Mouse (Mus musculus): ENCODE results near the gene Sec14l2. TPM values are rescaled to one million over a fixed set of nuclear protein-coding genes. Genes with fewer than 3 reads are reported as not detected.

Sec14l2 gene
- polyA plus RNA-seq, 2 experiments: 4.5 to 9.5 TPM

GRCm38 (mm10) chr11:4159808-4160708, 36.8 kb upstream of the Sec14l2 start, which contains the start of the genes Ccdc157 and Sf3a1:
Gene Ccdc157, minus strand, starts transcription at chr11:4160293.
Gene Sf3a1, plus strand, starts transcription at chr11:4160350.
- Histone ChIP-seq H3K4me1 (replicated peaks; ENCODE audit: control insufficient read depth in 2 of 2, insufficient read depth in 2 of 2, low read length in 1 of 2) (peaks cover 11 to 21% of the 10 kb centered on the region in 2 experiments), H3K9me3 (ENCODE audit: control insufficient read depth, low read length) (no peaks in the 10 kb centered on the region)

GRCm38 (mm10) chr11:4158676-4159075, 35.5 kb upstream of the Sec14l2 start:
- 78% methylated on average over 3 of the region's 3 CpGs for WGBS (ENCODE audit: insufficient replicate concordance)

More at GRCm38 (mm10) chr11:4159808-4160708, 36.8 kb upstream of the Sec14l2 start, which contains the start of the genes Ccdc157 and Sf3a1:
- ATAC-seq (ENCODE audit: insufficient read depth) (peak; percentile 95), DNase-seq (ENCODE audit: low read depth in 3 of 3, low spot score in 3 of 3) (peak; percentile 82 to 83 (median 82))
- WGBS (ENCODE audit: insufficient replicate concordance): 1% methylated on average over 54 of the region's 54 CpGs
- Histone ChIP-seq H3K9ac (replicated peaks) (peak within 1 kb of the TSS; percentile 83), H3K27me3 (ENCODE audit: control insufficient read depth, insufficient read depth, low read length) (no peaks in the 10 kb centered on the region), H3K27ac (peak within 1 kb of the TSS; percentile 49), H3K4me2 (ENCODE audit: low read depth) (peak within 1 kb of the TSS; percentile 89), H3K36me3 (replicated peaks; ENCODE audit: control insufficient read depth, insufficient read depth, low read depth) (peaks cover 36% of the 10 kb centered on the region), H3K4me3 (ENCODE audit: insufficient read depth in 1 of 2, low read depth in 2 of 2, low read length in 2 of 2) (peak within 1 kb of the TSS; percentile 73 to 87)
- TF ChIP-seq CTCF (IDR thresholded peaks at IDR 0.05; ENCODE audit: low read depth) (peak; percentile 39), EP300 (IDR thresholded peaks at IDR 0.05; ENCODE audit: low read depth) (no peak)

GRCm38 (mm10) chr11:4155641-4156040, 32.4 kb upstream of the Sec14l2 start:
- Histone ChIP-seq H3K36me3 (replicated peaks; ENCODE audit: control insufficient read depth, insufficient read depth, low read depth) (no peaks in the 10 kb centered on the region), H3K9ac (replicated peaks) (no peak overlapping the region), H3K27ac (no peak overlapping the region), H3K4me1 (replicated peaks; ENCODE audit: control insufficient read depth in 2 of 2, insufficient read depth in 2 of 2, low read length in 1 of 2) (peaks cover 5% of the 10 kb centered on the region in 2 experiments; a peak in 3 of 4 replicates), H3K4me2 (ENCODE audit: low read depth) (no peak overlapping the region), H3K27me3 (ENCODE audit: control insufficient read depth, insufficient read depth, low read length) (no peaks in the 10 kb centered on the region), H3K9me3 (ENCODE audit: control insufficient read depth, low read length) (no peaks in the 10 kb centered on the region), H3K4me3 (ENCODE audit: insufficient read depth in 1 of 2, low read depth in 2 of 2, low read length in 2 of 2) (no peak overlapping the region)
- DNase-seq (ENCODE audit: low read depth in 3 of 3, low spot score in 3 of 3): peak in 1 of 3 experiments; percentile 22
- WGBS (ENCODE audit: insufficient replicate concordance): 25% methylated on average over 5 of the region's 5 CpGs
- 0 out of 2 replicates have a peak, but pooled peaks have one; percentile 27 for TF ChIP-seq EP300 (IDR thresholded peaks at IDR 0.05; ENCODE audit: low read depth)
- TF ChIP-seq CTCF (IDR thresholded peaks at IDR 0.05; ENCODE audit: low read depth): no peak
- no peak for ATAC-seq (ENCODE audit: insufficient read depth)

More at GRCm38 (mm10) chr11:4158676-4159075, 35.5 kb upstream of the Sec14l2 start:
- Histone ChIP-seq H3K36me3 (replicated peaks; ENCODE audit: control insufficient read depth, insufficient read depth, low read depth) (peaks cover 22% of the 10 kb centered on the region), H3K9ac (replicated peaks) (no peak overlapping the region), H3K27ac (no peak overlapping the region), H3K27me3 (ENCODE audit: control insufficient read depth, insufficient read depth, low read length) (no peaks in the 10 kb centered on the region), H3K9me3 (ENCODE audit: control insufficient read depth, low read length) (no peaks in the 10 kb centered on the region), H3K4me1 (replicated peaks; ENCODE audit: control insufficient read depth in 2 of 2, insufficient read depth in 2 of 2, low read length in 1 of 2) (peaks cover 11 to 21% of the 10 kb centered on the region in 2 experiments), H3K4me3 (ENCODE audit: insufficient read depth in 1 of 2, low read depth in 2 of 2, low read length in 2 of 2) (no peak overlapping the region), H3K4me2 (ENCODE audit: low read depth) (no peak overlapping the region)
- DNase-seq (ENCODE audit: low read depth in 3 of 3, low spot score in 3 of 3) (no peak), ATAC-seq (ENCODE audit: insufficient read depth) (no peak)
- no peak for TF ChIP-seq CTCF (IDR thresholded peaks at IDR 0.05; ENCODE audit: low read depth)
- TF ChIP-seq EP300 (IDR thresholded peaks at IDR 0.05; ENCODE audit: low read depth): no peak

- Histone ChIP-seq H3K4me1 (replicated peaks; ENCODE audit: control insufficient read depth in 2 of 2, insufficient read depth in 2 of 2, low read length in 1 of 2) (no peaks in the 10 kb centered on the region; a peak in 1 of 4 replicates), H3K9me3 (ENCODE audit: control insufficient read depth, low read length) (no peaks in the 10 kb centered on the region), H3K9ac (replicated peaks) (no peak overlapping the region), H3K27me3 (ENCODE audit: control insufficient read depth, insufficient read depth, low read length) (no peaks in the 10 kb centered on the region), H3K4me2 (ENCODE audit: low read depth) (no peak overlapping the region), H3K27ac (no peak overlapping the region), H3K4me3 (ENCODE audit: insufficient read depth in 1 of 2, low read depth in 2 of 2, low read length in 2 of 2) (no peak overlapping the region), H3K36me3 (replicated peaks; ENCODE audit: control insufficient read depth, insufficient read depth, low read depth) (no peaks in the 10 kb centered on the region)
- ATAC-seq (ENCODE audit: insufficient read depth) (no peak), DNase-seq (ENCODE audit: low read depth in 3 of 3, low spot score in 3 of 3) (no peak)
- TF ChIP-seq CTCF (IDR thresholded peaks at IDR 0.05; ENCODE audit: low read depth): no peak
- TF ChIP-seq EP300 (IDR thresholded peaks at IDR 0.05; ENCODE audit: low read depth): no peak
- 62% methylated on average over 7 of the region's 7 CpGs for WGBS (ENCODE audit: insufficient replicate concordance)
These were observed 30.5 kb upstream of the Sec14l2 start for GRCm38 (mm10) chr11:4153694-4154093.

- H3K9me3 ChIP-seq (ENCODE audit: control insufficient read depth, low read length): no peaks in the 10 kb centered on the region
- no peaks in the 10 kb centered on the region for H3K4me1 ChIP-seq (replicated peaks; ENCODE audit: control insufficient read depth in 2 of 2, insufficient read depth in 2 of 2, low read length in 1 of 2)
- DNase-seq (ENCODE audit: low read depth in 3 of 3, low spot score in 3 of 3) (no peak), ATAC-seq (ENCODE audit: insufficient read depth) (no peak)
- no peak for TF ChIP-seq CTCF (IDR thresholded peaks at IDR 0.05; ENCODE audit: low read depth)
- TF ChIP-seq EP300 (IDR thresholded peaks at IDR 0.05; ENCODE audit: low read depth): no peak
- H3K4me2 ChIP-seq (ENCODE audit: low read depth): no peak overlapping the region
- H3K4me3 ChIP-seq (ENCODE audit: insufficient read depth in 1 of 2, low read depth in 2 of 2, low read length in 2 of 2): no peak overlapping the region
- no peaks in the 10 kb centered on the region for H3K27me3 ChIP-seq (ENCODE audit: control insufficient read depth, insufficient read depth, low read length)
- no peak overlapping the region for H3K9ac ChIP-seq (replicated peaks)
- no peak overlapping the region for H3K27ac ChIP-seq
- H3K36me3 ChIP-seq (replicated peaks; ENCODE audit: control insufficient read depth, insufficient read depth, low read depth): no peaks in the 10 kb centered on the region
- 73% methylated on average over 6 of the region's 6 CpGs for WGBS (ENCODE audit: insufficient replicate concordance)
These were observed 26.7 kb upstream of the Sec14l2 start for GRCm38 (mm10) chr11:4149886-4150285.
